Mouse (Mus musculus) midbrain, embryonic 14.5 days (tissue): Measurements from ENCODE around the gene Frs2. TPM values are rescaled to one million over a fixed set of nuclear protein-coding genes. Genes with fewer than 3 reads are reported as not detected.
A peak's percentile ranks its signal among the peaks of the same experiment; 100 is the strongest.

ENCODE experiments used
- ATAC-seq: fragments of 200-750 bp; cut with Nextera tagmentation; 2 replicates; pipeline ENCODE4 v1.8.0; 2017; ENCODE audit warnings: moderate number of reproducible peaks, moderate library complexity; ENCODE audit not compliant: low FRiP score, low TSS enrichment
- DNase-seq: peaks from one replicate; pipeline ENCODE4 v3.0.0-alpha.2; 2015
- H3K27ac ChIP-seq: fragments of 300-500 bp; sonication (generic); replicated peaks from 2 replicates; pipeline ENCODE4 v1.5.1; 2014; ENCODE audit warnings: mild to moderate bottlenecking, low read depth, low read length, moderate library complexity
- H3K27me3 ChIP-seq: fragments of 300-500 bp; sonication (generic); 2 replicates; pipeline ENCODE4 v1.6.1; 2014; ENCODE audit warnings: low read length, control low read depth, mixed read lengths; ENCODE audit not compliant: control insufficient read depth, insufficient read depth
- H3K36me3 ChIP-seq: fragments of 300-500 bp; sonication (generic); 2 replicates; pipeline ENCODE4 v1.6.1; 2014; ENCODE audit warnings: low read length, control low read depth; ENCODE audit not compliant: control insufficient read depth, insufficient read depth
- H3K4me1 ChIP-seq: fragments of 300-500 bp; sonication (generic); 2 replicates; pipeline ENCODE4 v1.6.1; 2014; ENCODE audit warnings: mild to moderate bottlenecking, antibody characterized with exemption, low read length, control low read depth; ENCODE audit not compliant: control insufficient read depth, insufficient read depth
- H3K4me2 ChIP-seq: fragments of 300-500 bp; sonication (generic); 2 replicates; pipeline ENCODE4 v1.6.1; 2014; ENCODE audit warnings: mild to moderate bottlenecking, low read length, moderate library complexity
- H3K4me3 ChIP-seq: fragments of 300-500 bp; sonication (generic); replicated peaks from 2 replicates; pipeline ENCODE4 v1.5.1; 2014; ENCODE audit warnings: low read depth, low read length
- H3K9ac ChIP-seq: fragments of 300-500 bp; sonication (generic); replicated peaks from 2 replicates; pipeline ENCODE4 v1.6.1; 2014; ENCODE audit warnings: mild to moderate bottlenecking, low read length, moderate library complexity
- H3K9me3 ChIP-seq: fragments of 300-500 bp; sonication (generic); 2 replicates; pipeline ENCODE4 v1.6.1; 2016; ENCODE audit warnings: low read length, control low read depth, mixed read lengths; ENCODE audit not compliant: control insufficient read depth
- WGBS: fragments of 180-500 bp; shearing (Covaris S2); extraction: QIAGEN DNeasy Blood & Tissue Kit; methylation state at CpG from one replicate; pipeline ENCODE4 v1.1.7; 2014; 5-methylcytosine and 5-hydroxymethylcytosine counted together
- polyA plus RNA-seq: library from polyadenylated mRNA; unstranded; fragments of >200 nt; fragmentation: Nextera tagmentation; extraction: Ambion mirVana; gene quantifications from 2 replicates; pipeline ENCODE4 v1.2.1, GENCODE M21; 2014

The Frs2 gene
- polyA plus RNA-seq, result 25.4 and 30.3 TPM in 2 replicates

- H3K27ac ChIP-seq, result peak within 1 kb of the TSS; percentile 87
- peak within 1 kb of the TSS; percentile 75 for H3K4me2 ChIP-seq
- no peaks in the 10 kb centered on the region for H3K36me3 ChIP-seq
- DNase-seq (peak; percentile 97), ATAC-seq (peak; percentile 97)
- peak within 1 kb of the TSS; percentile 91 for H3K9ac ChIP-seq
- H3K27me3 ChIP-seq, result no peaks in the 10 kb centered on the region
- under 1% methylated on average over 57 of the region's 57 CpGs for WGBS
- peaks cover 16% of the 10 kb centered on the region for H3K4me1 ChIP-seq
- peak within 1 kb of the TSS; percentile 93 for H3K4me3 ChIP-seq
- no peaks in the 10 kb centered on the region for H3K9me3 ChIP-seq
Observed at GRCm38 (mm10) chr10:117148361-117149003, at the start of gene Frs2. Gene Frs2, minus strand, starts transcription at chr10:117148534.

- 71% methylated on average over 3 of the region's 3 CpGs for WGBS
- ATAC-seq, result no peak
Observed at GRCm38 (mm10) chr10:117196696-117197095, 48.4 kb upstream of the Frs2 start.

GRCm38 (mm10) chr10:117195748-117196147 lies 47.4 kb upstream of the Frs2 start:
- no peaks in the 10 kb centered on the region for H3K36me3 ChIP-seq
- H3K4me3 ChIP-seq, result no peak overlapping the region
- DNase-seq (no peak), ATAC-seq (no peak)
- H3K4me1 ChIP-seq, result no peaks in the 10 kb centered on the region
- H3K27ac ChIP-seq, result no peak overlapping the region
- no peaks in the 10 kb centered on the region for H3K9me3 ChIP-seq
- H3K27me3 ChIP-seq, result no peaks in the 10 kb centered on the region
- 96% methylated on average over 4 of the region's 4 CpGs for WGBS
- H3K9ac ChIP-seq, result no peak overlapping the region
- no peak overlapping the region for H3K4me2 ChIP-seq

More at GRCm38 (mm10) chr10:117196696-117197095, 48.4 kb upstream of the Frs2 start:
- Histone ChIP-seq H3K27me3 (no peaks in the 10 kb centered on the region), H3K9ac (no peak overlapping the region), H3K36me3 (no peaks in the 10 kb centered on the region), H3K9me3 (no peaks in the 10 kb centered on the region), H3K4me1 (no peaks in the 10 kb centered on the region), H3K4me3 (no peak overlapping the region), H3K4me2 (no peak overlapping the region), H3K27ac (no peak overlapping the region)
- DNase-seq, result no peak

- Histone ChIP-seq H3K36me3 (no peaks in the 10 kb centered on the region), H3K27ac (no peak overlapping the region), H3K4me2 (no peak overlapping the region), H3K27me3 (no peaks in the 10 kb centered on the region), H3K4me3 (no peak overlapping the region), H3K4me1 (no peaks in the 10 kb centered on the region), H3K9me3 (no peaks in the 10 kb centered on the region), H3K9ac (no peak overlapping the region)
- 91% methylated on average over 12 of the region's 12 CpGs for WGBS
- DNase-seq (no peak), ATAC-seq (no peak)
Observed at GRCm38 (mm10) chr10:117195005-117195404, 46.7 kb upstream of the Frs2 start.

GRCm38 (mm10) chr10:117193364-117193763 lies 45.0 kb upstream of the Frs2 start:
- H3K27ac ChIP-seq, result no peak overlapping the region
- DNase-seq, result no peak
- no peak for ATAC-seq
- H3K4me1 ChIP-seq, result no peaks in the 10 kb centered on the region
- no peaks in the 10 kb centered on the region for H3K27me3 ChIP-seq
- H3K4me2 ChIP-seq, result no peak overlapping the region
- 83% methylated on average over 5 of the region's 5 CpGs for WGBS
- H3K36me3 ChIP-seq, result no peaks in the 10 kb centered on the region
- no peak overlapping the region for H3K4me3 ChIP-seq
- no peaks in the 10 kb centered on the region for H3K9me3 ChIP-seq
- no peak overlapping the region for H3K9ac ChIP-seq

GRCm38 (mm10) chr10:117185399-117186089 lies 37.2 kb upstream of the Frs2 start:
- ATAC-seq (no peak), DNase-seq (no peak)
- Histone ChIP-seq H3K27me3 (no peaks in the 10 kb centered on the region), H3K9ac (no peak overlapping the region), H3K27ac (no peak overlapping the region), H3K4me3 (no peak overlapping the region), H3K4me2 (no peak overlapping the region), H3K9me3 (no peaks in the 10 kb centered on the region), H3K4me1 (no peaks in the 10 kb centered on the region), H3K36me3 (no peaks in the 10 kb centered on the region)
- 74% methylated on average over 9 of the region's 9 CpGs for WGBS

- ATAC-seq (no peak), DNase-seq (no peak)
- H3K4me1 ChIP-seq, result no peaks in the 10 kb centered on the region
- H3K27ac ChIP-seq, result no peak overlapping the region
- H3K36me3 ChIP-seq, result no peaks in the 10 kb centered on the region
- H3K9me3 ChIP-seq, result no peaks in the 10 kb centered on the region
- no peak overlapping the region for H3K4me2 ChIP-seq
- H3K4me3 ChIP-seq, result no peak overlapping the region
- 55% methylated on average over 3 of the region's 3 CpGs for WGBS
- no peak overlapping the region for H3K9ac ChIP-seq
- no peaks in the 10 kb centered on the region for H3K27me3 ChIP-seq
Observed at GRCm38 (mm10) chr10:117181098-117181497, 32.8 kb upstream of the Frs2 start.

GRCm38 (mm10) chr10:117174645-117175044 lies 26.3 kb upstream of the Frs2 start:
- 49% methylated on average over 12 of the region's 12 CpGs for WGBS
- no peaks in the 10 kb centered on the region for H3K4me1 ChIP-seq

More at GRCm38 (mm10) chr10:117174645-117175044, 26.3 kb upstream of the Frs2 start:
- no peak for DNase-seq
- no peak overlapping the region for H3K27ac ChIP-seq
- ATAC-seq, result no peak
- H3K9ac ChIP-seq, result no peak overlapping the region
- no peaks in the 10 kb centered on the region for H3K27me3 ChIP-seq
- peak overlapping the region; percentile 17; the same call in 1 of the 2 replicates for H3K4me2 ChIP-seq
- H3K36me3 ChIP-seq, result no peaks in the 10 kb centered on the region
- no peak overlapping the region for H3K4me3 ChIP-seq
- no peaks in the 10 kb centered on the region for H3K9me3 ChIP-seq
